Mouse (Mus musculus) neural tube, embryonic 14.5 days (tissue): ENCODE measurements around the gene Cux1. TPM values are rescaled to one million over a fixed set of nuclear protein-coding genes. Genes with fewer than 3 reads are reported as not detected.

Experiments used
- ATAC-seq: fragments of 200-750 bp; cut with Nextera tagmentation; 2 replicates; pipeline ENCODE4 v1.8.0; 2017; ENCODE audit warnings: low read depth, mild to moderate bottlenecking, moderate TSS enrichment, moderate library complexity
- H3K27ac ChIP-seq: fragments of 300-500 bp; sonication (generic); 2 replicates; pipeline ENCODE4 v1.5.1; 2014; ENCODE audit warnings: low read depth, mild to moderate bottlenecking, control low read depth, low read length, moderate library complexity, mixed read lengths
- H3K27me3 ChIP-seq: fragments of 300-500 bp; sonication (generic); 2 replicates; pipeline ENCODE4 v1.6.1; 2014; ENCODE audit warnings: low read length; ENCODE audit not compliant: control insufficient read depth, insufficient read depth
- H3K36me3 ChIP-seq: fragments of 300-500 bp; sonication (generic); 2 replicates; pipeline ENCODE4 v1.6.1; 2014; ENCODE audit warnings: low read length, mixed read lengths; ENCODE audit not compliant: control insufficient read depth, insufficient read depth
- H3K4me1 ChIP-seq: fragments of 300-500 bp; sonication (generic); 2 replicates; pipeline ENCODE4 v1.6.1; 2014; ENCODE audit warnings: low read length; ENCODE audit not compliant: control insufficient read depth, insufficient read depth
- H3K4me2 ChIP-seq: fragments of 300-500 bp; sonication (generic); 2 replicates; pipeline ENCODE4 v1.6.1; 2014; ENCODE audit warnings: mild to moderate bottlenecking, low read depth, low read length, control low read depth
- H3K4me3 ChIP-seq: fragments of 300-500 bp; sonication (generic); 2 replicates; pipeline ENCODE4 v1.5.1; 2014; ENCODE audit warnings: low read depth, low read length, control low read depth, mixed read lengths
- H3K9ac ChIP-seq: fragments of 300-500 bp; sonication (generic); replicated peaks from 2 replicates; pipeline ENCODE4 v1.6.1; 2014; ENCODE audit warnings: low read depth, mild to moderate bottlenecking, control low read depth, low read length, mixed read lengths
- H3K9me3 ChIP-seq: fragments of 300-500 bp; sonication (generic); 2 replicates; pipeline ENCODE4 v1.6.1; 2016; ENCODE audit warnings: low read length; ENCODE audit not compliant: control insufficient read depth
- WGBS: fragments of 180-500 bp; shearing (Covaris S2); extraction: QIAGEN DNeasy Blood & Tissue Kit; methylation state at CpG from one replicate; pipeline ENCODE4 v1.1.7; 2014; 5-methylcytosine and 5-hydroxymethylcytosine counted together
- polyA plus RNA-seq: library from polyadenylated mRNA; unstranded; fragments of >200 nt; fragmentation: Nextera tagmentation; extraction: Ambion mirVana; gene quantifications from 2 replicates; pipeline ENCODE4 v1.2.1, GENCODE M21; 2014

The Cux1 gene
- polyA plus RNA-seq, 1 experiment from 2014 or later: 95.3 TPM

GRCm38 (mm10) chr5:136362473-136363230 lies 204.6 kb downstream of the Cux1 start:
- Histone ChIP-seq H3K4me1 (peaks cover 5% of the 10 kb centered on the region), H3K9me3 (no peaks in the 10 kb centered on the region), H3K27me3 (no peaks in the 10 kb centered on the region), H3K4me2 (no peak overlapping the region), H3K36me3 (no peaks in the 10 kb centered on the region), H3K9ac (no peak overlapping the region), H3K27ac (no peak overlapping the region), H3K4me3 (no peak overlapping the region)
- no peak for ATAC-seq
- 89% methylated on average over 6 of the region's 6 CpGs for whole genome bisulfite sequencing

GRCm38 (mm10) chr5:136362021-136362420 lies 205.3 kb downstream of the Cux1 start:
- no peaks in the 10 kb centered on the region for H3K9me3 ChIP-seq
- H3K4me2 ChIP-seq: no peak overlapping the region
- H3K27me3 ChIP-seq: no peaks in the 10 kb centered on the region
- peaks cover 11% of the 10 kb centered on the region for H3K4me1 ChIP-seq
- no peak for ATAC-seq
- no peak overlapping the region for H3K4me3 ChIP-seq
- WGBS: 98% methylated on average over 5 of the region's 5 CpGs
- no peak overlapping the region for H3K9ac ChIP-seq
- no peaks in the 10 kb centered on the region for H3K36me3 ChIP-seq
- no peak overlapping the region for H3K27ac ChIP-seq

- Histone ChIP-seq H3K27me3 (no peaks in the 10 kb centered on the region), H3K4me1 (peaks cover 41% of the 10 kb centered on the region), H3K27ac (no peak overlapping the region; the same call in 1 of the 2 replicates), H3K36me3 (no peaks in the 10 kb centered on the region), H3K4me3 (no peak overlapping the region), H3K4me2 (no peak overlapping the region), H3K9me3 (no peaks in the 10 kb centered on the region), H3K9ac (no peak overlapping the region)
- ATAC-seq: no peak
- 21% methylated on average over 2 of the region's 2 CpGs for WGBS
These were observed 210.1 kb downstream of the Cux1 start for GRCm38 (mm10) chr5:136357227-136357626.

GRCm38 (mm10) chr5:136355583-136356126 lies 211.6 kb downstream of the Cux1 start:
- Histone ChIP-seq H3K27ac (no peak overlapping the region), H3K27me3 (no peaks in the 10 kb centered on the region), H3K4me1 (peaks cover 42% of the 10 kb centered on the region), H3K4me2 (no peak overlapping the region), H3K36me3 (no peaks in the 10 kb centered on the region), H3K4me3 (no peak overlapping the region), H3K9ac (no peak overlapping the region), H3K9me3 (no peaks in the 10 kb centered on the region)
- WGBS: 90% methylated on average over 3 of the region's 3 CpGs
- no peak for ATAC-seq

GRCm38 (mm10) chr5:136354729-136355128 lies 212.6 kb downstream of the Cux1 start:
- peaks cover 42% of the 10 kb centered on the region for H3K4me1 ChIP-seq

GRCm38 (mm10) chr5:136353114-136353513 lies 214.2 kb downstream of the Cux1 start:
- Histone ChIP-seq H3K9me3 (no peaks in the 10 kb centered on the region), H3K36me3 (no peaks in the 10 kb centered on the region), H3K9ac (no peak overlapping the region), H3K4me1 (peaks cover 42% of the 10 kb centered on the region), H3K4me2 (no peak overlapping the region), H3K27me3 (no peaks in the 10 kb centered on the region), H3K27ac (peak overlapping the region; percentile 39), H3K4me3 (no peak overlapping the region)
- 10% methylated on average over 8 of the region's 8 CpGs for WGBS
- peak; percentile 71; the same call in 1 of the 2 replicates for ATAC-seq

More at GRCm38 (mm10) chr5:136354729-136355128, 212.6 kb downstream of the Cux1 start:
- Histone ChIP-seq H3K9me3 (no peaks in the 10 kb centered on the region), H3K36me3 (no peaks in the 10 kb centered on the region), H3K9ac (no peak overlapping the region), H3K27ac (no peak overlapping the region), H3K4me3 (no peak overlapping the region), H3K27me3 (no peaks in the 10 kb centered on the region), H3K4me2 (no peak overlapping the region)
- 62% methylated on average over 6 of the region's 6 CpGs for WGBS
- ATAC-seq: no peak

GRCm38 (mm10) chr5:136343156-136343890 lies 224.0 kb downstream of the Cux1 start:
- ATAC-seq: no peak
- no peaks in the 10 kb centered on the region for H3K27me3 ChIP-seq
- H3K36me3 ChIP-seq: 0 out of 2 replicates have a peak, but pooled peaks cover 5% of the 10 kb centered on the region
- H3K9me3 ChIP-seq: no peaks in the 10 kb centered on the region
- WGBS: 83% methylated on average over 15 of the region's 15 CpGs
- H3K27ac ChIP-seq: no peak overlapping the region
- no peak overlapping the region for H3K9ac ChIP-seq
- H3K4me2 ChIP-seq: no peak overlapping the region
- no peak overlapping the region for H3K4me3 ChIP-seq
- no peaks in the 10 kb centered on the region for H3K4me1 ChIP-seq

- ATAC-seq: no peak
- H3K27me3 ChIP-seq: no peaks in the 10 kb centered on the region
- no peak overlapping the region for H3K4me3 ChIP-seq
- H3K27ac ChIP-seq: no peak overlapping the region
- WGBS: 91% methylated on average over 4 of the region's 4 CpGs
- H3K9me3 ChIP-seq: no peaks in the 10 kb centered on the region
- peaks cover 13% of the 10 kb centered on the region; the same call in 1 of the 2 replicates for H3K36me3 ChIP-seq
- peaks cover 11% of the 10 kb centered on the region for H3K4me1 ChIP-seq
- no peak overlapping the region for H3K9ac ChIP-seq
- H3K4me2 ChIP-seq: no peak overlapping the region
These were observed 230.3 kb downstream of the Cux1 start for GRCm38 (mm10) chr5:136336798-136337527.
